Mouse (Mus musculus): ENCODE data around the gene Mrpl17. TPM values are rescaled to one million over a fixed set of nuclear protein-coding genes. Genes with fewer than 3 reads are reported as not detected.

Mrpl17 gene
- polyA plus RNA-seq, 1 experiment from 2014 or later = 220 TPM

DNA sequence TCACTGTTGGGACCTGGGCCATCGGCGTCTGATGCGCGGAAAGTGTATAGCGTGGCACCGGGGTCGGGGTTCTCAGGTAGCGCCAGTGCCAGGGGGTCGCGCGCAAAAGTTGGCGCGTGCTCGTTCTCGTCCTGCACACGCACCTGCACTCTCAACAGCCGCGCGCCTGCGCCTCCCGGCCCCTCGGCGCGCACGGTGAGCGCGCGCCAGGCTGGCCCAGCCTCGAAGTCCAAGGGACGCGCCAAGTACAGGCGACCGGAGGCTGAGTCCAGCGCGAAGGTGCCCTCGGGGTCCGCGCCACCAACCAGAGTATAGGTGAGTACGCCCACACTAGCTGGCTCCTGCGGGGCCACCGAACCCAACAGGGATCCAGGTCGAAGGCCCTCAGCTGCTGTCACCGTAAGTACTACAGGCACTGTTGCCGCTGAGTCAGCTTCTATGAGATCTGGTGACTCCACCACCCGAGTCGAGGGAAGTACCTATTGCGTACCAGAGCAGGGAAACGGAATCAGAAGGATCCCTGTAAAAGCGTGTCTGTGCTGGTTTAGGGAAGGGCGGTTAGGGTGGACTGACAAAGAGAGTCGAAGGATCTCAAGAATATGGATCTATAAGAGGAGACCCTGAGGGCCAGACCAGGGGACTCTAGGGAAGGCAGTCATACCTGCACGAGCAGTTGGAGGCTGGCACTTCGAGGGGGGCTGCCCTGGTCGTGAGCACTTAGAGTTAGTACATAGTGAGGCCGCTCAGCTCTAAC lies 48.2 kb downstream of the Mrpl17 start:
- Histone ChIP-seq H3K4me3 (no peak overlapping the region), H3K36me3 (peaks cover 90% of the 10 kb centered on the region), H3K27me3 (peaks cover 45% of the 10 kb centered on the region), H3K9ac (replicated peaks) (no peak overlapping the region), H3K4me2 (replicated peaks) (0 out of 2 replicates have a peak overlapping the region, but pooled peaks have one; percentile 3), H3K27ac (replicated peaks) (no peak overlapping the region), H3K4me1 (peaks cover 4% of the 10 kb centered on the region), H3K9me3 (no peaks in the 10 kb centered on the region)
- 22% methylated on average over 55 of the region's 55 CpGs for WGBS
- ATAC-seq (ENCODE audit: low FRiP score, low read depth) = 0 out of 2 replicates have a peak, but pooled peaks have one; percentile 8

DNA sequence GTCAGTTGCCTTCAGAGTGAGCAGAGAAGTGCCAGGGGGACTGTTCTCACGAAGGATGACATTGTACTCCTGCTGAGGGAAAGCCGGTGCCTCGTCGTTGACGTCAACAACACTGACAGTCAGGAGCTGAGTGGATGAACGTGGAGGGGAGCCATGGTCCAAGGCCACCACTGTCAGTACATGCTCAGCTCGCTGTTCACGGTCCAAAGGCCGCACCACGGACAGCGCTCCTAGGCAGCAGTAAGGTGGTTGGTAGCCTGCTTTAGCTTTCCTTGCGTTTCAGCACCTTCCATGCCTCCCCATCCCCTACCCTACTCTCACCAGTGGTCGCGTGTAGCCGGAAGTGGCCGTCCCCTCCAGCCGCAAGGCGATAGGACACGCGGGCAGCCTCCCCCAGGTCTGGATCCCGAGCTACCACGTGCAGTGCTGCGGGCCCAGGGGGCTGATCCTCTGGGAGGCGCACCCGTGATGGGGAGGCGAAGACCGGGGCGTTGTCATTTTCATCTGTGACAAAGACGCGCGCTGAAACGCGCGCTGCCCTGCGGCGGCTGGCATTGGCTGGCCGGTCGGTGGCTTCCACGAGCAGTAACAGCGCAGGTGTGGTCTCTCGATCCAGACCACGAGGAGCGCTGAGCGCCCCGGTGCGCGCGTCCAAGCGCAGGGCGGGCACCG lies 49.0 kb downstream of the Mrpl17 start:
- no peak overlapping the region for H3K9ac ChIP-seq (replicated peaks)
- peak; percentile 4; the same call in 1 of the 2 replicates for ATAC-seq (ENCODE audit: low FRiP score, low read depth)
- no peak overlapping the region for H3K4me3 ChIP-seq
- H3K27ac ChIP-seq (replicated peaks) = no peak overlapping the region
- peaks cover 45% of the 10 kb centered on the region for H3K27me3 ChIP-seq
- peaks cover 94% of the 10 kb centered on the region for H3K36me3 ChIP-seq
- H3K4me2 ChIP-seq (replicated peaks) = 0 out of 2 replicates have a peak overlapping the region, but pooled peaks have one; percentile 3
- H3K9me3 ChIP-seq = no peaks in the 10 kb centered on the region
- WGBS = 18% methylated on average over 51 of the region's 51 CpGs
- no peaks in the 10 kb centered on the region for H3K4me1 ChIP-seq

DNA sequence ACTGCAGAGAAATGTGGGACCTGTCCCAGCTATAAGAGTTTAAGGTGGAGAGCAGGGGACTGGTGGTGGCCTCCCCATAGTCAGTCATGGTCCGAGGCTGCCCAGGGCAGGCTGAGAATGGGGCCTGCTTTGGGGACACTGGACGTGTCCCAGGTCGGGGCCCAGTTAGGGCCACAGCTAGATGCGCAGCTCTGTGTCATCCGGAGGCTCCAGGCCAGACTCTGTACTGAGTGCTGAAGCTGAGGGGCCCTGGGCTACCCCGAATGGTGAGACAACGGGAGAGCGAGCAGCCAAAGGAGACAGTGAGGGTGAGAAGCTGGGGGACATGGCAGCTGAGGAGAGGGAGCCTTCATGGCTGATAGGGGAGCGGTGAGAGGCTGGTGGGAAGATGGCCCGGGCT lies 57.6 kb downstream of the Mrpl17 start:
- no peak overlapping the region for H3K9ac ChIP-seq (replicated peaks)
- H3K27me3 ChIP-seq = no peaks in the 10 kb centered on the region
- peaks cover 14% of the 10 kb centered on the region for H3K4me1 ChIP-seq
- WGBS = 91% methylated on average over 10 of the region's 10 CpGs
- H3K36me3 ChIP-seq = peaks cover 61% of the 10 kb centered on the region
- H3K4me3 ChIP-seq = no peak overlapping the region
- H3K4me2 ChIP-seq (replicated peaks) = no peak overlapping the region
- ATAC-seq (ENCODE audit: low FRiP score, low read depth) = no peak
- peak overlapping the region; percentile 43; the same call in 1 of the 2 replicates for H3K27ac ChIP-seq (replicated peaks)
- no peaks in the 10 kb centered on the region for H3K9me3 ChIP-seq

Other genes with a start within 250 kb of the Mrpl17 start
- gene Apbb1, start 229.4 kb downstream of the Mrpl17 start, polyA plus RNA-seq (2016; fragmentation: Nextera tagmentation; extraction: Ambion mirVana) = 166 TPM in 2 replicates
- gene Hpx, start 211.0 kb downstream of the Mrpl17 start, polyA plus RNA-seq (2016; fragmentation: Nextera tagmentation; extraction: Ambion mirVana) = 0.27 and 0.35 TPM in 2 replicates
- 54.1 and 55.5 TPM in 2 replicates for gene Trim3, start 177.5 kb downstream of the Mrpl17 start, polyA plus RNA-seq (2016; fragmentation: Nextera tagmentation; extraction: Ambion mirVana)
- 135 and 143 TPM in 2 replicates for gene Timm10b, start 171.0 kb downstream of the Mrpl17 start, polyA plus RNA-seq (2016; fragmentation: Nextera tagmentation; extraction: Ambion mirVana)
- gene Arfip2, start 170.7 kb downstream of the Mrpl17 start, polyA plus RNA-seq (2016; fragmentation: Nextera tagmentation; extraction: Ambion mirVana) = 71.4 and 79.3 TPM in 2 replicates
- 3.3 TPM in 2 replicates for gene Gm45799, start 170.5 kb downstream of the Mrpl17 start, polyA plus RNA-seq (2016; fragmentation: Nextera tagmentation; extraction: Ambion mirVana)
- 1.0 and 1.5 TPM in 2 replicates for gene Dnhd1, start 160.3 kb downstream of the Mrpl17 start, polyA plus RNA-seq (2016; fragmentation: Nextera tagmentation; extraction: Ambion mirVana)
- gene Ilk, start 74.5 kb downstream of the Mrpl17 start, polyA plus RNA-seq (2016; fragmentation: Nextera tagmentation; extraction: Ambion mirVana) = 200 and 212 TPM in 2 replicates
- gene Rrp8, start 73.7 kb downstream of the Mrpl17 start, polyA plus RNA-seq (2016; fragmentation: Nextera tagmentation; extraction: Ambion mirVana) = 40.1 and 41.7 TPM in 2 replicates
- gene Taf10, start 66.7 kb downstream of the Mrpl17 start, polyA plus RNA-seq (2016; fragmentation: Nextera tagmentation; extraction: Ambion mirVana) = 164 and 185 TPM in 2 replicates
- 44.4 and 56.7 TPM in 2 replicates for gene Tpp1, start 58.9 kb downstream of the Mrpl17 start, polyA plus RNA-seq (2016; fragmentation: Nextera tagmentation; extraction: Ambion mirVana)
- gene Dchs1, start 23.4 kb downstream of the Mrpl17 start, polyA plus RNA-seq (2016; fragmentation: Nextera tagmentation; extraction: Ambion mirVana) = 22.0 and 23.9 TPM in 2 replicates
- 0.24 TPM in 1 of 2 replicates, not detected in the other for gene Gm4070, start 142.9 kb upstream of the Mrpl17 start, polyA plus RNA-seq (2016; fragmentation: Nextera tagmentation; extraction: Ambion mirVana)